Mouse (Mus musculus): ENCODE results near the gene Ly75. TPM values are rescaled to one million over a fixed set of nuclear protein-coding genes. Genes with fewer than 3 reads are reported as not detected.
A peak's percentile ranks its signal among the peaks of the same experiment; 100 is the strongest.

Ly75 gene
- total RNA-seq, 4 experiments from 2014 or later, result 0.84 to 1.1 (median 0.99) TPM

GRCm38 (mm10) chr2:60375126-60375525 is 8.0 kb downstream of the Ly75 start:
- no peak for DNase-seq (ENCODE audit: low spot score in 2 of 2)

DNA sequence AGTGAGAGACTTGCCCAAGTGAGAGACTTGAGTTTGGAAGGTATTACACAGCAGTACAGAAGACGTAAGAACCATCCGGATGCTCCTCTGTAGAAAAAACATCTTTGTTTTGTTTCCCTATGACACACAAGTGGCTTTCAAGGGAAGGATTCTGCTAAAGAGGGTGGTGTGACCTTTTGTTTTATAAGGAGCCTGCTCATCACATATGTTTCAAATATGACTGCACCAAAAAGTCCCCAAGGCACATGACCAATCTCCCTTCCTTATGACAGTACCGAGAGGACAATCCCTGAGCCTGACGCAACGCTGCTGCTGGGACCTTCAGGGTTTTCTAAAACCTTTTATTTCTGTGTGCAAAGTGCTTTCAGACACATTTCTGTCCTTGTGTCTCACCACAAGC is 12.9 kb downstream of the Ly75 start:
- DNase-seq (ENCODE audit: low spot score in 2 of 2), result no peak

DNA sequence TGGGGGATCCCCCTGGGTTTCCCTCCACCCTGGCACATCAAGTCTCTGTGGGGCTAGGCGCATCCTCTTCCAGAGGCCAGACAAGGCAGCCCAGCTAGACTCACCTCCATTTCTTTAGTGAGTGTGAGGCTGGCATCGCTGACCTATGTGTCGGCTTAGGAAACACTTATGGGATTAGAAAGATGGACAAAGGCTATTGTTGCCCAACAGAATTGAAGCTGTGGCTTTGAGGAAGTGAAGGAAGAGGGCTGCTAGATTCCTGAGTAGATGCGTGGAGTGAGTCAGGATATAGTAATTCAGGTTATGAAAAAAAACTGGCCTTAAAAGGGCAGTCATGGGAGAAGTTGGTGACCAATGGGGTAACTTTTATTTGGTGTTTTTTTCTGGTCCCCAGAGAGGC is 13.6 kb downstream of the Ly75 start:
- DNase-seq (ENCODE audit: low spot score in 2 of 2), result no peak

DNA sequence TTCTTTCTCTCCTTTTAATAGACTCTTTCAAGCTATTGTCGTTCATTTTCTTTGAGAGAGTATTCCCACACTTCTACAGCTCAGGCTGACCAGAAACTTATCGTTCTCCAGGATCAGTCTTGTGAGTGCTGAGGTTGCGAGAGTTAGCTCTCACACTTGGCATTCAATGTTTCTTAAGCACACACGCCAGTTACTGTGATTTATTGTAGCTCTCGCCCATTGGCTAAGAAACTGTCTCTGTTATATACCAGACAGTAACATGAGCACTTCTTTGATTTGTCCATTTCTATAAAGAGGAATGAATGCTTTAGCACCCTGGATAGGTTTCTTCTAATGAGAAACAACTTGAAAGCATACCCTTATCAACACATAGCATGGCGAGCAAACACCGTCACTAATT is 15.2 kb downstream of the Ly75 start:
- DNase-seq (ENCODE audit: low spot score in 2 of 2), result no peak

DNA sequence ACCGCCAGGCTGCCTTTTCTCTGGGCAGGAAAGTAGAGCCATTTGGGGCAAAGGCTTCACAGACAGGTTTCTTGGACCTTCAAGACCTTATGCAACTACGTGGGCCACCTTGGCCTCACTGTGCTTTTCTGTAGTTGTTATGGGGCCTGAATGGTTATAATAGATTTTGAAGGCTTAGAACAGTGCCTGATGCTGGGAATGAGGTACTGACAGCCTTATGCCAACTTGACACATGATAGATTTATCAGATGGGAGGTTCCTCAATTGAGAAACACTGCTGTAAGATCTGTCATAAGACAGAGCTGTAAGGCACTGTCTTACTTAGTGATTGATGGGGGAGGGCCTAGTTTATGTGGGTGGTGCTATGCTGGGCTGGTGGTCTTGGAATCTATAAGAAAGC is 15.9 kb downstream of the Ly75 start:
- DNase-seq (ENCODE audit: low spot score in 2 of 2), result no peak

DNA sequence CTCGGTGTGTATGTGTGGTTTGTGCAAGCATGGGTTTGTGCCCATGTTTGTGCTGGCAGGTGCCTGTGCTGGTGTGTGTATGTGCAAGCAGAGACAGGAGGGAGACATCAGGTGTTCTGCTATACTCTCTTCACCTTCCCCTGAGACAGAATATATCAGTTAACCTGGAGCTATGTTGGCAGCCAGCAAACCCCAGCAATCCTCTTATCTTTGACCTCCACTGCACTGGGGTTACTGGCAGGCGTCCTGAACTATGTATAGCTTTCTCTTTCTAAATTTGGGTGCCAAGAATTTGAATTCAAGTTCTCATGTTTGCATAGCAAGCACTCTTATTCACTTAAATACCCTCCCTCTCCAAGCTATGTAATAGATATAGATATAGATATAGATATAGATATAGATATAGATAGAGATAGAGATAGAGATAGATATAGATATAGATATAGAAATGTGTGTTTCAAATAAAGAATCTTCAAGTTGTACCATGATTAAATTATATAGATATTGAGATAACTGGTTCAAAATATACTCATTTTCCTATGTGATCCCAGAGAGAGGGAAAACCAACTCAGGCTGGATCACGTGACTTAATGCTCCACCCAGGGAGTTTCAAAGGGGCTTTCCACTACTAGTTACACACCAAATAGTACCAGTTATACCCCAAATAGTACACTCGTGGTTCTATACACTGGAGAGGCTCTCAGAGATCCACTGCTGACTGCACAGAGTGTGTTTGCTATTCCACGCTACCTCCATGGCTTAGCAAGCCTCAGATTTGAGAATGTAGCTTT is 17.1 kb downstream of the Ly75 start:
- no peak for DNase-seq (ENCODE audit: low spot score in 2 of 2)

- DNase-seq (ENCODE audit: low spot score in 2 of 2), result no peak
Measured at GRCm38 (mm10) chr2:60365138-60365775, 17.8 kb downstream of the Ly75 start.

GRCm38 (mm10) chr2:60362146-60362545 is 21.0 kb downstream of the Ly75 start:
- no peak for DNase-seq (ENCODE audit: low spot score in 2 of 2)

- no peak for DNase-seq (ENCODE audit: low spot score in 2 of 2)
Measured at GRCm38 (mm10) chr2:60359796-60360195, 23.3 kb downstream of the Ly75 start.

DNA sequence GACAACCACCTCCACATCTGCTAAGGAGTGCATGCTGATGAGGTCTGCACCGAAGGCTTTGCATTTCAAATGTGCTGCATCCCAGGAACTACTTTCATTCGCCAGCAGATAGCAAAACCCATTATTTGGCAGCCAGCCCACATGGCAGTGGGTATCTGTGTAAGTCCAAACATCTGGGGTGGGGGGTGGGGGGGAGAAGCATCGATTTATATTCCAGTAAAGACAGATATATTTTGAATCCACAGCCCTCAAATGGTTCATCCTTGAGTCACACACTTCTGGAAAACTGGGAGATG is 27.8 kb downstream of the Ly75 start:
- peak in 1 of 2 experiments; percentile 8 for DNase-seq (ENCODE audit: low spot score in 2 of 2)

GRCm38 (mm10) chr2:60354541-60355387 is 28.3 kb downstream of the Ly75 start:
- no peak for DNase-seq (ENCODE audit: low spot score in 2 of 2)

- no peak for DNase-seq (ENCODE audit: low spot score in 2 of 2)
Measured at GRCm38 (mm10) chr2:60352296-60352695, 30.8 kb downstream of the Ly75 start.

- DNase-seq (ENCODE audit: low spot score in 2 of 2), result no peak
Measured at GRCm38 (mm10) chr2:60351781-60352180, 31.3 kb downstream of the Ly75 start.

GRCm38 (mm10) chr2:60347875-60348274 is 35.2 kb downstream of the Ly75 start:
- no peak for DNase-seq (ENCODE audit: low spot score in 2 of 2)

- no peak for DNase-seq (ENCODE audit: low spot score in 2 of 2)
Measured at GRCm38 (mm10) chr2:60346531-60346930, 36.6 kb downstream of the Ly75 start.

DNA sequence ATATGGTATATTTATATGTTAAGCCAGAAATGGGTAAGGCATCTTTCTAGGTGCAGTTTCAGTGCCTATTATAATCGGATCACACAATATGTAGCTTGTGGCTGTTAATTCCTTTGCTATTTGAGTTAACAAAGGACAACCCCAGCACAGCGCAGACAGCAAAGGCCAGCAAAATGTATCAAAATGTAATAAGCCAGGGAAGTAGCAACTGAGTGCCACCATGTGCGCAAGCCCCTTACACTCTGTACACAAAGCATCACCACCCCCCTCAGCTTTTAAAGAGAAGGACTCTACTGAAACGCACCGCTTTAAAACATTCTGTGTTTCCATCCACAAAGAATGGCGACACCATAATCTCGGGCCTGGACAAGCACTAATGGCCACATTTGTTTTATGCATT is 37.4 kb downstream of the Ly75 start:
- DNase-seq (ENCODE audit: low spot score in 2 of 2), result no peak

GRCm38 (mm10) chr2:60343607-60344289 is 39.4 kb downstream of the Ly75 start:
- DNase-seq (ENCODE audit: low spot score in 2 of 2), result no peak

GRCm38 (mm10) chr2:60342107-60342880 is 40.8 kb downstream of the Ly75 start:
- DNase-seq (ENCODE audit: low spot score in 2 of 2), result no peak

GRCm38 (mm10) chr2:60337937-60338336 is 45.2 kb downstream of the Ly75 start:
- DNase-seq (ENCODE audit: low spot score in 2 of 2), result no peak

DNA sequence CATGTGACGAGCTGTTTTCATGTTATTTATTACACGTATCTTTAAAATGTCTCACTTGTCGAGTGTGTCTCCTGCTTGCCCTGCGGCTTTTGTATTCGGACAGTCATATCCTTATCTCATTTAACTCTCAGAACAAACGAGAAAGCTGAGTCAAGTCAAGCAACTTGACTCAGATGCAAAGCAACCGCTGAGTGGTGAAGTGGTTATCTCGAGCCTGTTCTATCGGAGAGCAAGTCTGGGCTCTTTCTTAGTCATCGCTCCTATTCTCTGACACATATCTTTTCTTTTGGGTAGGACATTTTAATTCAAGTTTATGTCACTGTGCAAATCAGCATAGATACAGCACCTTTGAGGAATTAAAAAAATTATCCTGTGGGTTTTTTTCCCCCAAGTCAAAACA is 54.5 kb downstream of the Ly75 start:
- no peak for DNase-seq (ENCODE audit: low spot score in 2 of 2)

DNA sequence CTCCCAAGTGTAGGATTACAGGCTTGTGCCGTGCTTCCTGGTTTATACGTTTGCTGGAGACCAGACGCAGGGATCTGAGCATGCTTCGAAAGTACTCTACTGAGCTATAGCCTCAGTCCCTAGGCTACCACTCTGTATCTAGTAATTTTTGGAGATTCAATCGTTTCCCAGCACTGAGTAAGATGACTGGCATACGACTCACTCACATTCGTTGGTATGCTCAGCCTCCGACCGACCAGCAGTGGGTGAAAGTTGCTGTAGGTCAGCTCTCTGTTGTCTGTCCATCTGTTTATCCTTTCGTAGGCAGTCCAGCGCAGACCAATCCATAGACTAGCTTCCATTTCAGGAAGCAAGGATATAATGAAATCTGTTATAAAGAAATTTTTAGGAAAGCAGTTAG is 55.5 kb downstream of the Ly75 start:
- no peak for DNase-seq (ENCODE audit: low spot score in 2 of 2)
